Mouse (Mus musculus): ENCODE results near the gene Fam228b. TPM values are rescaled to one million over a fixed set of nuclear protein-coding genes. Genes with fewer than 3 reads are reported as not detected.
"Not testable (repeated sequence)": the region's sequence is repeated elsewhere in the genome, so short reads cannot be mapped to it uniquely, and the experiment has no call there.

The Fam228b gene
- polyA plus RNA-seq, 1 experiment from 2014 or later: 2.6 TPM

DNA sequence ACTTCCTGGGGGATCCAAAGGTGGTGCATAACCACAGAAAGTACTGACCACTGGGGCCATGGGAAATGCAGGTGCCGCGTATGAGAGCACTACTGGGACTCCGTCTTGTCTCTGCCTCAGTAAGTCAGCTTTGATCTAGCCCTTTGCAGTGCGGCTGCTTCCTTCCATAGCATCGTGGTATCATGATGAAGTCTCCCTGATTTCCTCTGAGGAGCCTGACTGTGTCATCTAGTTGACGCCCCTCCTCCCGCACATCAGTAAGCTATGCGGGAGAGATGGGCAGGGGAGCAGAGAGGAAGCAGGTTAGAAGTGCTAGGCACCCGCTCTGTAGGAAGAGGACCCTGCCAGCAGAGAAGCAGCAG lies 6.5 kb upstream of the Fam228b start:
- Histone ChIP-seq H3K4me1 (ENCODE audit: control insufficient read depth, insufficient read depth, low read length) (no peaks in the 10 kb centered on the region), H3K4me3 (ENCODE audit: low read depth, low read length) (no peak overlapping the region), H3K27me3 (ENCODE audit: control insufficient read depth, insufficient read depth, low read length) (no peaks in the 10 kb centered on the region), H3K9me3 (replicated peaks; ENCODE audit: control insufficient read depth, low read length) (no peaks in the 10 kb centered on the region), H3K9ac (replicated peaks; ENCODE audit: low read length) (no peak overlapping the region), H3K36me3 (replicated peaks; ENCODE audit: control insufficient read depth, insufficient read depth, low read depth, low read length) (no peaks in the 10 kb centered on the region), H3K27ac (replicated peaks; ENCODE audit: low read depth, low read length) (no peak overlapping the region), H3K4me2 (ENCODE audit: low read depth, low read length) (no peak overlapping the region)
- DNase-seq (ENCODE audit: low spot score): no peak
- ATAC-seq (replicated peaks; ENCODE audit: insufficient number of reproducible peaks, low FRiP score, low TSS enrichment, low read depth): no peak
- WGBS: 85% methylated on average over 9 of the region's 9 CpGs

DNA sequence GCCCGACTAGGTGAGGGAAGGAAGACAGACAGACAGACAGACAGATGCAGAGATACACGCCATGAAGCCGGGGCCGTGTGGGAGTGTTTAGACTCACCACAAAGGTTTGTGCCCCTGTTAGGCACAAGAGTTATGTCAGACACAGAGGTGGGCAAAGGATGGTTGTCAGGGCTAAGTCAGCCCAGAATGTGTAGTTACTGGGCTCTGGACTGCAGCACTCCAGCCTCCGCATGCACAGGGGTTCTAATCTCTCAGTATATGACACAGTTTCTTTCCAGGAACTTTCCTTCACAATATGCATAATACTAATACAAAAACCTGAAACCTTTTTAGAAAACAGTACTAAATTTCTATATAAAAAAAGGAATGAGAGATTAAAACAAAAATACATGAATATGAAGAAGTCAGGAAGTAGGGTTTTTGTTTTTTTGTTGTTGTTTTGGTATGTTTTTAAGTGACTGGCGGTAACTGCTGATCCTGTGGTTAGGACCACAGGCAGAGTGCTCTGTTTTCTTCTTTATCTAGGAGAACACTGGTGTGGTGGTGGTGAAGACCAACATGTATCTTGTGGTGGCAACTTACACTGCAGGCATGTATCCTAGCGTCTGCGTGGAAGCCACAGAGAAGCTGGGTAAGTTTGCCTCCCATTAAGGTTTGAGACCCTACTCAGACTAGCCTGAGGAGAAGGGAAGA lies 6.0 kb upstream of the Fam228b start:
- DNase-seq (ENCODE audit: low spot score): no peak
- no peak overlapping the region for H3K4me3 ChIP-seq (ENCODE audit: low read depth, low read length)
- no peak overlapping the region for H3K9ac ChIP-seq (replicated peaks; ENCODE audit: low read length)
- no peaks in the 10 kb centered on the region for H3K27me3 ChIP-seq (ENCODE audit: control insufficient read depth, insufficient read depth, low read length)
- H3K36me3 ChIP-seq (replicated peaks; ENCODE audit: control insufficient read depth, insufficient read depth, low read depth, low read length): no peaks in the 10 kb centered on the region
- H3K27ac ChIP-seq (replicated peaks; ENCODE audit: low read depth, low read length): no peak overlapping the region
- H3K4me2 ChIP-seq (ENCODE audit: low read depth, low read length): no peak overlapping the region
- no peaks in the 10 kb centered on the region for H3K4me1 ChIP-seq (ENCODE audit: control insufficient read depth, insufficient read depth, low read length)
- ATAC-seq (replicated peaks; ENCODE audit: insufficient number of reproducible peaks, low FRiP score, low TSS enrichment, low read depth): no peak
- WGBS: 85% methylated on average over 8 of the region's 8 CpGs
- H3K9me3 ChIP-seq (replicated peaks; ENCODE audit: control insufficient read depth, low read length): no peaks in the 10 kb centered on the region

DNA sequence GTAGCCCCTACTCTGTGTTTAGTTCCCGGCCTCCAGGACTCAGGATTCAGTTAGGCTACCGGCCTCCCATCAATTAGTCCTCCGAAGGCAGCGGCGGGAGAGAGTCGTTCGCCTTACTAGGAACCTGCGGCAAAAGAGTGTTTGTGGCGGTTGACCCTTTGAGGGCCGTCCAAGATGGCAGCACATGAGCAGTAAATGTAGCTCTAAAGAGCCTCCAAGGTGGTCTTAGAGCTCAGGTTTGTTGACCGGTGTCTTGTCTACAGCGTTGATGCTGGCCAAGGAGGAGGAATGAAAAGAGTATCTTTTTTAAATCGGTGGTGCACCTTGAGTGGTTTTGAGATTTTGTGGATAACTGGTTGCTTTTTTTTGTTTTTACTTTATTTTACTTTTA lies 261 bp upstream of the Fam228b start:
- peak; percentile 27 for ATAC-seq (replicated peaks; ENCODE audit: insufficient number of reproducible peaks, low FRiP score, low TSS enrichment, low read depth)
- no peaks in the 10 kb centered on the region for H3K9me3 ChIP-seq (replicated peaks; ENCODE audit: control insufficient read depth, low read length)
- no peaks in the 10 kb centered on the region for H3K36me3 ChIP-seq (replicated peaks; ENCODE audit: control insufficient read depth, insufficient read depth, low read depth, low read length)
- no peak overlapping the region for H3K27ac ChIP-seq (replicated peaks; ENCODE audit: low read depth, low read length)
- H3K27me3 ChIP-seq (ENCODE audit: control insufficient read depth, insufficient read depth, low read length): no peaks in the 10 kb centered on the region
- no peaks in the 10 kb centered on the region for H3K4me1 ChIP-seq (ENCODE audit: control insufficient read depth, insufficient read depth, low read length)
- peak overlapping the region; percentile 41 for H3K4me3 ChIP-seq (ENCODE audit: low read depth, low read length)
- DNase-seq (ENCODE audit: low spot score): no peak
- peak overlapping the region; percentile 50 for H3K4me2 ChIP-seq (ENCODE audit: low read depth, low read length)
- H3K9ac ChIP-seq (replicated peaks; ENCODE audit: low read length): peak overlapping the region; percentile 65
- WGBS: 17% methylated on average over 13 of the region's 13 CpGs

DNA sequence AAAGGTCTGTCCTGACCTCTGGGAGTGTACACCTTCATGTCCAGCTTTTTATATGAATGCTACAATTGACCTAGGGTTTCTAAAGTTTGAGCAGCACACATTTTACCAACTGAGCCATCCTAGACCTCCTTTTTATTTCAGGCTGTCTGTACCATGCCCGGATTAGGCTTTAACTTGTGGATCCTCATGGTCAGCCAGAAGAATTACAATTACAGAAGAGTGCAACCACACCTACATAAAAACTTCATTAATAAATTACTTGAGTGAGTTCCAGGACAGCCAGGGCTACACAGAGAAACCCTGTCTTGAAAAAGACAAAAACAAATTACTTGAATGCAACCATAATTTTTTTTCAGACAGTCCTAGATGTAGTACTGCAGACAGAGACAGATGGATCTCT lies 12.0 kb downstream of the Fam228b start:
- H3K4me3 ChIP-seq (ENCODE audit: low read depth, low read length): no peak overlapping the region
- H3K9ac ChIP-seq (replicated peaks; ENCODE audit: low read length): no peak overlapping the region
- H3K4me2 ChIP-seq (ENCODE audit: low read depth, low read length): no peak overlapping the region
- H3K27ac ChIP-seq (replicated peaks; ENCODE audit: low read depth, low read length): no peak overlapping the region
- H3K9me3 ChIP-seq (replicated peaks; ENCODE audit: control insufficient read depth, low read length): no peaks in the 10 kb centered on the region
- no peak for DNase-seq (ENCODE audit: low spot score)
- H3K27me3 ChIP-seq (ENCODE audit: control insufficient read depth, insufficient read depth, low read length): no peaks in the 10 kb centered on the region
- ATAC-seq (replicated peaks; ENCODE audit: insufficient number of reproducible peaks, low FRiP score, low TSS enrichment, low read depth): no peak
- no peaks in the 10 kb centered on the region for H3K4me1 ChIP-seq (ENCODE audit: control insufficient read depth, insufficient read depth, low read length)
- H3K36me3 ChIP-seq (replicated peaks; ENCODE audit: control insufficient read depth, insufficient read depth, low read depth, low read length): no peaks in the 10 kb centered on the region
- WGBS: 76% methylated on average over 1 of the region's 1 CpGs

DNA sequence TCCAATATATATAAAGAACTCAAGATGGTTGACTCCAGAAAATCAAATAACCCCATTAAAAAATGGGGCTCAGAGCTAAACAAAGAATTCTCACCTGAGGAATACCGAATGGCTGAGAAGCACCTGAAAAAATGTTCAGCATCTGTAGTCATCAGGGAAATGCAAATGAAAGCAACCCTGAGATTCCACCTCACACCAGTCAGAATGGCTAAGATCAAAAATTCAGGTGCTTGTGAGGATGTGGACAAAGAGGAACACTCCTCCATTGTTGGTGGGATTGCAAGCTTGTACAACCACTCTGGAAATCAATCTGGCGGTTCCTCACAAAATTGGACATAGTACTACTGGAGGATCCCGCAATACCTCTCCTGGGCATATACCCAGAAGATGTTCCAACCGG lies 14.6 kb downstream of the Fam228b start:
- not testable (repeated sequence) for H3K9me3 ChIP-seq (replicated peaks; ENCODE audit: control insufficient read depth, low read length); H3K9ac ChIP-seq (replicated peaks; ENCODE audit: low read length); H3K4me2 ChIP-seq (ENCODE audit: low read depth, low read length); DNase-seq (ENCODE audit: low spot score); H3K27ac ChIP-seq (replicated peaks; ENCODE audit: low read depth, low read length); ATAC-seq (replicated peaks; ENCODE audit: insufficient number of reproducible peaks, low FRiP score, low TSS enrichment, low read depth); H3K36me3 ChIP-seq (replicated peaks; ENCODE audit: control insufficient read depth, insufficient read depth, low read depth, low read length); H3K4me3 ChIP-seq (ENCODE audit: low read depth, low read length); H3K27me3 ChIP-seq (ENCODE audit: control insufficient read depth, insufficient read depth, low read length); H3K4me1 ChIP-seq (ENCODE audit: control insufficient read depth, insufficient read depth, low read length)
- 91% methylated on average over 4 of the region's 4 CpGs for WGBS

DNA sequence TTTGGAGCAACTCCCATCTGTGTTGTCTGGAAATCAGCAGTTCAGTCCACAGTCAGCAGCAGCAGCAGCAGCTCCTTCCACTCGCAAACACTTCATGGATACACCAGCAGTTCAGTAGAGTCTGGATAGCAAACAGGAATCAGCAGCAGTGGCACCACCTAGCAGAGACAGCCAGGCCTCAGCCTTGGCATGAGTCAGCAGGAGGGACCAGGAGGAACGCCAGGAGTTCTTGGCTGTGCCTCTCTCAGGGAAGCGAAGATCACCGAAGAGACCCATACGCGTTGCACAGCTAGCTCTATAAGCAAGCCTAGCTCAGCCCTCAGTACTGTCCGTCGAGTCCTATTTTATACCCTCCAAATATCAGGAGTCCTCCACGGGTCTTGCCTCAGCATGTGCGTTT lies 24.6 kb downstream of the Fam228b start:
- DNase-seq (ENCODE audit: low spot score) (no peak), ATAC-seq (replicated peaks; ENCODE audit: insufficient number of reproducible peaks, low FRiP score, low TSS enrichment, low read depth) (no peak)
- Histone ChIP-seq H3K27me3 (ENCODE audit: control insufficient read depth, insufficient read depth, low read length) (no peaks in the 10 kb centered on the region), H3K4me3 (ENCODE audit: low read depth, low read length) (no peak overlapping the region), H3K9me3 (replicated peaks; ENCODE audit: control insufficient read depth, low read length) (no peaks in the 10 kb centered on the region), H3K4me2 (ENCODE audit: low read depth, low read length) (no peak overlapping the region), H3K9ac (replicated peaks; ENCODE audit: low read length) (no peak overlapping the region), H3K27ac (replicated peaks; ENCODE audit: low read depth, low read length) (no peak overlapping the region), H3K36me3 (replicated peaks; ENCODE audit: control insufficient read depth, insufficient read depth, low read depth, low read length) (no peaks in the 10 kb centered on the region), H3K4me1 (ENCODE audit: control insufficient read depth, insufficient read depth, low read length) (no peaks in the 10 kb centered on the region)
- WGBS: 92% methylated on average over 10 of the region's 10 CpGs

DNA sequence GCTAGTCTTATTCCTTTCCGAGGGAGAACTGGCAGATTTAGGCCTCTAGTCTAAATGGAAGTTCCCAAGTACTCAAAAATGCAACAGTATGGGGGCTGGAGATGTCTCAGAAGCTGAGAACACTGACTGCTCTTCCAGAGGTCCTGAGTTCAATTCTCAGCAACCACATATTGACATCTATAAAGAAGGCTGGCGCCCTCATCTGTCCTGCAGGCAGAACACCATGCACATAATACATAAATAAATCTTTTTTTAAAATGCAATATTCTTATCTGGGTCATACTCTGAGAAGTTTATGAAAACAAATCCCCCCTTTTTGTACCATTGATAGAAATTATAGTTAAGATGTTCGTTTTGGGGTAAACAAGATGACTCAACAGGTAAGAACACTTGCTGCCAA lies 26.9 kb downstream of the Fam228b start:
- 83% methylated on average over 3 of the region's 3 CpGs for WGBS
- DNase-seq (ENCODE audit: low spot score) (no peak), ATAC-seq (replicated peaks; ENCODE audit: insufficient number of reproducible peaks, low FRiP score, low TSS enrichment, low read depth) (no peak)
- H3K9me3 ChIP-seq (replicated peaks; ENCODE audit: control insufficient read depth, low read length): no peaks in the 10 kb centered on the region
- H3K4me2 ChIP-seq (ENCODE audit: low read depth, low read length): no peak overlapping the region
- H3K9ac ChIP-seq (replicated peaks; ENCODE audit: low read length): no peak overlapping the region
- H3K4me3 ChIP-seq (ENCODE audit: low read depth, low read length): no peak overlapping the region
- H3K4me1 ChIP-seq (ENCODE audit: control insufficient read depth, insufficient read depth, low read length): no peaks in the 10 kb centered on the region
- no peak overlapping the region for H3K27ac ChIP-seq (replicated peaks; ENCODE audit: low read depth, low read length)
- H3K36me3 ChIP-seq (replicated peaks; ENCODE audit: control insufficient read depth, insufficient read depth, low read depth, low read length): no peaks in the 10 kb centered on the region
- no peaks in the 10 kb centered on the region for H3K27me3 ChIP-seq (ENCODE audit: control insufficient read depth, insufficient read depth, low read length)

DNA sequence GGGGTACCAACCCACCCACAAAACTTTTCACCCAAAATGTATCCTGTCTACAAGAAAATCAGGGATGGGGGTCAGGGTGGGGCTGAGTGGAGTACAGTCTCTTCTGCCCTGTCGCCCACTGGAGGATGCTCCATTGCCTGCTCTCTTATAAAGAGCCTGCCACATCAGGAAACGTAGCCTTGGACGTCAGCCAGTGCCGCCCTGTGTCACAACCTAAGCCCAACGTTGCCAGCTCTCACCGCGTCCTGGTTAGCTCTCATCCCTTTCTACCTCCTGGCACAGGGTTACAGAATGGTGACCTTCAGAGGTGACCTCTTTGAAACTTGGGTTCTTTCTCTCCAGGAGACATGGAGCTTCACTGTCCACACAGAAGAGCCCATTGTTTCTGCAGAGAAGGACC lies 28.2 kb downstream of the Fam228b start:
- 71% methylated on average over 7 of the region's 7 CpGs for WGBS
- H3K36me3 ChIP-seq (replicated peaks; ENCODE audit: control insufficient read depth, insufficient read depth, low read depth, low read length): no peaks in the 10 kb centered on the region
- H3K4me2 ChIP-seq (ENCODE audit: low read depth, low read length): no peak overlapping the region
- DNase-seq (ENCODE audit: low spot score) (no peak), ATAC-seq (replicated peaks; ENCODE audit: insufficient number of reproducible peaks, low FRiP score, low TSS enrichment, low read depth) (no peak)
- no peak overlapping the region for H3K9ac ChIP-seq (replicated peaks; ENCODE audit: low read length)
- no peaks in the 10 kb centered on the region for H3K4me1 ChIP-seq (ENCODE audit: control insufficient read depth, insufficient read depth, low read length)
- H3K27me3 ChIP-seq (ENCODE audit: control insufficient read depth, insufficient read depth, low read length): no peaks in the 10 kb centered on the region
- no peak overlapping the region for H3K4me3 ChIP-seq (ENCODE audit: low read depth, low read length)
- H3K9me3 ChIP-seq (replicated peaks; ENCODE audit: control insufficient read depth, low read length): no peaks in the 10 kb centered on the region
- no peak overlapping the region for H3K27ac ChIP-seq (replicated peaks; ENCODE audit: low read depth, low read length)
